Mouse (Mus musculus) gastrocnemius, postnatal 25 days (tissue): ENCODE measurements around the gene Ddx46. TPM values are rescaled to one million over a fixed set of nuclear protein-coding genes. Genes with fewer than 3 reads are reported as not detected.
"Not testable (repeated sequence)": the region's sequence is repeated elsewhere in the genome, so short reads cannot be mapped to it uniquely, and the experiment has no call there.

ENCODE experiments used
- DNase-seq: peaks from one replicate; pipeline ENCODE4 v3.0.0; 2022
- long read RNA-seq, 2 experiments: library from polyadenylated mRNA; stranded (forward); transcript quantifications; one replicate each; pipeline ENCODE4 v2.0.0; 2021
- total RNA-seq, 2 experiments: library from RNA; stranded (reverse); gene quantifications; 1 replicate in 1 of 2; 2 replicates in 1 of 2; pipeline ENCODE4 v1.2.3; 2021

Gene Ddx46
- 10 to 100 TPM; 17.1 to 18.5 TPM for total RNA-seq
- long read RNA-seq, experiment 1, full-length matches to known transcripts, result 1 of 1 reads
- long read RNA-seq, experiment 1, partial matches to known transcripts, result 0 of 1 reads
- long read RNA-seq, experiment 1, other reads (novel, unspliced or antisense), result 0 of 1 reads
- long read RNA-seq, experiment 2, full-length matches to known transcripts, result 7 of 12 reads
- long read RNA-seq, experiment 2, partial matches to known transcripts, result 3 of 12 reads
- long read RNA-seq, experiment 2, other reads (novel, unspliced or antisense), result 2 of 12 reads

DNA sequence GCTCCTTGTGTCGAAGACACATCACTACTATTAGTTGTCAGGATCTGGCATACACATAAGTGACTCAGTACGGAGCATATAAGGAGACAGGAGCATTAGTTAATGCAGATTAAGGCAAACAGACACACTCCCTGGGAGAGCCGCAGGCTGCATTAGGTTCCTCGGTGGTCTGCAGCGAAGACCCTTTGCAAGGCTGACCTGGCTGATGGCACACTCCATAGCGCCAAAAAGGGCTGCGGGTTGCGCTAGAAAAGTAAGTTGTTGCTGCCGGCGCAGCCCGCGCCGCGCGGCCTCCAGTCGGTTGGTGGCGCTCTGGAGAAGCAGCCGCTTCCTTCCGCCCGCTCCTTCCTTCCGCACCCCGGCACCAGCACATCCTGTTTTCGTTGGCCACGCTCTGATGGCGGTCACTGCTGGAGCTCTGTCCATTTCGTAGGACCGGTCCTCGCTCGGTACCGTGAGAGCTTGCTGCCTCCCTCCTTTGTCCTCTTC lies at the start of gene Ddx46:
TSS of gene Ddx46 (plus strand) at position 389 of the 489 bp plus-strand sequence.
- DNase-seq, result peak; percentile 86

DNA sequence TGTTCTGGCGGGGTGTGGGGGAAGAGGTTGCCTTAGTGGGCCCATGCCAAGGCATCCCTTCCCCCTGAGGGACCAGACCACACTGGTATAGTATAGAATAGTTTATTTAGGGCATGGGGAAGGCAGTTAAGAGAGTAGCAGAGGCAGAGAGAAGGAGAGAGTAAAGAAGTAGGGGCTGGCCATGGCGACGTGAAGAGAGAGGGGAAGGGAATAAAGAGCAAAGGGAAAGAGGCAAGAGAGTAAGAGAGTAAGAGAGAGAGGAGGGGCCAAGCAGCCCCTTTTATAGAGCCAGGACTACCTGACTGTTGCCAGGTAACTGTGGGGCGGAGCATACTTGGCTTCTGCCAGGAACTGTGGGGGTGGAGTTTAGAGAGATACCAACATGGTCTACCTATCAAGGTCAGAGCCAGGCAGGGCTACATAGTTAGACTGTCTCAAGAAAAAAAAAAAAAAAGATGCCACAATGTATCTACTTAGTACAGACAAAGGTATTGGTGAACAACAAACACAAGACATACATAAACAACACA lies 42.8 kb upstream of the Ddx46 start:
- DNase-seq, result no peak

DNA sequence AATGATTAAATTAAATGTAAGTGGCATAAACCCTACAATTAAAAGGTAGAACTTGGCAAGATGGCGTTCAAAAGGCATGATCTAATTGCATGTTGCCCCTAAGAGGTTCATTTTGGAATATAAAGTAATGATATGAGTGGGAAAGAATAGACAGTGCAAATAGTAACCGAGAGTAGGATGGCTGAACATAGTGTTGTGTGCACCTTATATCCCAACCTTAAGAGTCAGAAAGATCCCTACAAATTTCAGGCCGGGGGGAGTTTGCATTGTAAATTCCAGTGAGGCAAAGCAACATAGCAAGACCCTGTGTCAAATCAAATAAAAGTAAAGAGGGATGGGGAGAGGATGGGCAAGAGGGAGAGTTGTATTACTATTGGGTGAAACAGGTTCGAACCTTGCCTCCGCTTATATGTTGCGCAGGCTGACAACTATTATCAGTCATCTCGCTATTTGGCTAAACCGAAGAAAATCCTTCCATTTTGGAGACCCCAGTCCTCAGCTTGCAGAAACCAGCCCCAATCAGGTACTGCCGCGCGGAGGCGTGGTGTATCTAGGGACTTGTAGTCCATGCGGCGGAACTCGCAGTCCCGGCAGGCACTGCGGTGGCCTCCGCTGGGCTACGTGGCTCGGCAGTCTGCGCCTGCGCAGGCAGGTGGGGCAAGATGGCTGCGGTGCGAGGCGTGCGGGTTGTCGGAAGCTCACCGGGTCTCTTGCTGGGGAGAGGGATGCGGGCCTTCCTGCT lies 42.1 kb upstream of the Ddx46 start:
- peak; percentile 95 for DNase-seq

DNA sequence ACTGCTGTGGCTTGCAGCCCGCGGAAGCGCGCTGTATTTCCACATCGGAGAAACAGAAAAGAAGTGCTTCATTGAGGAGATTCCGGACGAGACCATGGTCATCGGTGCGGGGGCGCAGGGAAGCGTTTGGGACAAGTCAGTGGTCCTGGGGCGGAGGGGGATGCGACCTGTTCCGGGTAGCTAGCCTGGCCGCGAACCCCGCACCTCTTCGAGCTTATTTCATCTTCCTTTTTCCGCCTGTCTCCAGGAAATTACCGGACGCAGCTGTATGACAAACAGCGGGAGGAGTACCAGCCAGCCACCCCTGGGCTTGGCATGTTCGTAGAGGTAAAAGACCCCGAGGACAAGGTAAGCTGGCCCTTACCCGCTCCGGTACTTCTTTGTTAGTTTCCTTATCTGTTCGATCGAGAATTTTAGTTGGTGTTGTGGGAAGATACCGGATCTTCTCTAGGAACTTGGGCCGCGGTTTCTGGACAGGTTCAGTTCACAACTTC lies 41.5 kb upstream of the Ddx46 start:
- DNase-seq, result no peak

DNA sequence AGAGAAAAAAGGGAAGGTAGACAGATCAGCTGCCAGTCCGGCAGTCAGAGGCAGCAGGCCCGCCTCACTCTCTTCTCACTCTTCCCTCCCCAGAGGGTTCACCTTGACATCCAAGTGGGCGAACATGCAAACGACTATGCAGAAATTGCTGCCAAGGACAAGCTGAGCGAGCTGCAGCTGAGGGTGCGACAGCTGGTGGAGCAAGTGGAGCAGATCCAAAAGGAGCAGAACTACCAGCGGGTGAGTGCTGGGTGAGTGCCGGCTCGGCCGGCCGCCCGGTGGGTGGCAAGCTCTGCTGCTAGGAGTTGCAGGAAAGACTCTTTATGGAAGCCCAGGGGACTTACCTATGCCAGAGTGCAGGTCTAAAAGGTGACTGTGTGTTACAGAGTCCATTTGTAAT lies 39.5 kb upstream of the Ddx46 start:
- DNase-seq, result peak; percentile 77

DNA sequence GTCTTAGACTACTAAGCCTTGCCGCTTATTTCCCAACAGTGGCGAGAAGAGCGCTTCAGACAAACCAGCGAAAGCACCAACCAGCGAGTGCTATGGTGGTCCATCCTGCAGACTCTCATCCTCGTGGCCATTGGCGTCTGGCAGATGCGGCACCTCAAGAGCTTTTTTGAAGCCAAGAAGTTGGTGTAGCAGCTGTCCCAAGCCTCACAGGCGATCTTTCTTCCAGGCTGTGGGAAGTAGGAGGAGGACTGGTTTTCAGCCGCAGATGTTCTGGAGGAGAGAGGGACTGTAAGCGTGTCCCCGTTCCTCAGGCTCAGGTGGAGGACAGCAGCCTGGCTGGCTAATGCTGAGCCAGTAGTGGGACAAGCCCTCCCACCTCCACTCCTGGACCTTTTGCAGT lies 38.0 kb upstream of the Ddx46 start:
- no peak for DNase-seq

DNA sequence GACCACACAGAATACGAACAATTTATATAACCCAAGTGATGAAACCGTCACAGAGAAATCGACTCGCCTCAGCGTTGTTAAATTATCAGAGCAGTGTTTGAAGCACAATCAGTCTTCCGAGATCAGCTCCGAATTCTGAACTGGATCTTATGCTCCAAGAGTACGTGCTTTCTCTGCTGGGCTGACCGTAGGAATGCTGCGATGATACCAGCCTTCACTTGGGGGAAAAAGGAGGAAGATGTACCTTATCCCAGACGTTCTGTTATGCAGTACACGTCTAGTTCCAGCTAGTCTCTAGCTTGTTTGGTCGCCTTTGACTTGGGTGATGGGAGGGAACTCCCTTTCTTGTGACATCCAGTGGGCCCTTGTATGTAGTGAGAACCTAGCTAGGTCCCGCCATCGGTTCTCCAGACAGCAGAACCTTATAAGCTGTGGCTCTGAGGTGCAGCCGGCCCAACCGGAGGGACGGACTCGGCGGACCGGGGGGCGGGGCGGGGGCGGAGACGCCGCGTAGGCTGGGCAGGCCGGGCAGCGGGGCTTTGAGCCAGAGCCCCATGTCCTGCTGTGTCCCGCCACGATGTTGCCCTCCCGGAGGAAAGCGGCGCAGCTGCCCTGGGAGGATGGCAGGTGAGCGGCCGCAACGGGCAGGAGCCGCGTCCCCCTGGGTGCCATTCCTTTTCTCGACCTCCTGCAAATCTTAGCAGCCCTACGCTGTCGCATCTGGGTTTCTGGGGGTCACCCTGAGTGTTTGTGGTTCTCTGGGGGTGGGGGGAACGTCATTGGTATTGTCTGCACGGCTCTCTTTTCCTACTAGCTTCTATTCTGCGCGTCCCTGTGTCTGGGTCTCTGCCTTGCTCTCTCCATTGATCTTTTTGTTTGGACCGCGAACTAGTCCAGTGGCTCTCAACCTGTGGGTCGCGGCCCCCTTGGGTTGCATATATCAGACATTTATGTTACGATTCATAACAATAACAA lies 35.0 kb upstream of the Ddx46 start, which contains the start of gene B4galt7:
TSS of gene B4galt7 (plus strand) at position 331 of the 975 bp plus-strand sequence.
- DNase-seq, result peak; percentile 88

DNA sequence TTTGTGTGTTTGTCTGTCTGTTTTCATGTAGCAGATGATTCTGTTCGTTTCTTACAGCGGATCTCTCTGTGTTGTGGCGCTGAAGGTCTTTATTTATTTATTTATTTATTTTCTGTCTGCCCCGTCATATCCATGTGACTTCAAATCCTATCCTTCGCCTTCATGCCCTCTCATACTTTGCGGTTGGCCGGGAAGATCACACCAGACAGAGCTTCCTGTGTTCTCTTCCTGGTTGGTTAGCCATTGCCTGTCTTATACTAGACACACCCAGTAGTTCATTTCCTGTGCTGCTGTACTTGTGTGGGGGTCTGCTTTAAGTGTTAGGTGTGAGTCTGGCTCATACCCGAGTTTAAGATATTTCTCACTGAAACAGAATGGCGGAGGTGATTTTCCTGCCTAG lies 34.2 kb upstream of the Ddx46 start:
- no peak for DNase-seq

DNA sequence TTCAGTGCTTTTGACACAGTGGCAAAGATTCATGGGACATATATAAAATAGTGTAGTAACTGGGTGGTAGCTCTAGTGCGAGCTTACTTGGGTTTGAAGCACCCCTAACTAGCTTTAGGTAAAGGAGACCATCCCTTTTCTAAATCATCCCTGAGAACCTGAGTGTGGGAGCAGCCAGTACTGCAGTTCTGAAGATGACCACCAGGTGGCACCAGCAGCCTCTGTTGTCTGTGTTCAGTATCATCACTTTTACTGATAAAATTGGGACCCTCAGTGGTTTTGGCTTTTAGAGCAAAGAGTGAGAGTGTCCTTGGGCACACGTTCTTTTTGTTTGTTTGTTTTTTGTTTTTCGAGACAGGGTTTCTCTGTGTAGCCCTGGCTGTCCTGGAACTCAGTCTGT lies 33.2 kb upstream of the Ddx46 start:
- peak; percentile 60 for DNase-seq

DNA sequence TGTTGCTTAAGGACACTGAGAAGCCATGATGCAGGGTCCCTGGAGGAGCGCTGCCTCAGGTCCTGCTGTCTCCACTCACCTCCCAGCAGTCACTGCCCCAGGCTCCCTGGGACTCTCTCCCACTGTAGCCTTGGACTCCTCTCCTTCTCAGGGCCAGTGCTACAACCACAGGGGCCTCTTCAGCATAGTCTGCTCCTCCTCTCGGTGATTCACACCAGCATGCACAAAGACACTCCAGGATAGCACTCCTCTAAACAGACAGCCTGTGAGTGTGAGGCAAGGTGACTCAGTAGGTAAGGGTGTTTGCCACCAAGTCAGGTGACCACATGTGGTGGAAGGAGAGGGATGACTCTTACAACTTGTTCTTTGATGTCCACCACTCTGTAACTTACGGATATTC lies 30.2 kb upstream of the Ddx46 start:
- DNase-seq, result no peak

DNA sequence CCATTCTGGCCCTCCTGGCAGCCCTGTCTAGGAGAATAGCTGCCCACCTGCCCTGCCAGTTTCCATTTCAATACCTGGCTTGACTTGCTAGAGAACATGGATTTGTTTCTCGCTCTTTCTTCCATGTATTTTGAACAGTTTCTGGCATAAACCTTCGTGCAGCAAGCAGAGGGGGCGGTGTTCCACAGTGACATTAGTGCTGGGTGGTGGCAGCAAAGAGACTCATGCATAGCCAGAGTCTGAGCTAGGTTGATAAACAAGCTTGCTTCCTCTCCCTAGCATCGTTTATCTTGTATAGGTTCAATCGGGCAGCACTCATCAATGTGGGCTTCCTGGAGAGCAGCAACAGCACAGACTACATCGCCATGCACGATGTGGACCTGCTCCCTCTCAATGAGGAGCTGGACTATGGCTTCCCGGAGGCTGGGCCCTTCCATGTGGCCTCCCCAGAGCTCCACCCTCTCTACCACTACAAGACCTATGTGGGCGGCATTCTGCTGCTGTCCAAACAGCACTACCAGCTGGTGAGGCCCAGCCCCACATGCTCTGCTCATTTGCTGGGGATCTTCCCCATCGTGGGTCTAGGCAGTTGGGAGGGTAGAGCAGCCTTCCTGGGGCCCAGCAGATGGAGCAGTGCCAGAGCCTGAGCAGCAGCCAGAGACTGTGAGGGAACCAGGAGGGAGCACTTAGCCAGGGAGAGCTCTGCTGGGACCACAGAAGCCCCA lies 27.8 kb upstream of the Ddx46 start:
- no peak for DNase-seq

DNA sequence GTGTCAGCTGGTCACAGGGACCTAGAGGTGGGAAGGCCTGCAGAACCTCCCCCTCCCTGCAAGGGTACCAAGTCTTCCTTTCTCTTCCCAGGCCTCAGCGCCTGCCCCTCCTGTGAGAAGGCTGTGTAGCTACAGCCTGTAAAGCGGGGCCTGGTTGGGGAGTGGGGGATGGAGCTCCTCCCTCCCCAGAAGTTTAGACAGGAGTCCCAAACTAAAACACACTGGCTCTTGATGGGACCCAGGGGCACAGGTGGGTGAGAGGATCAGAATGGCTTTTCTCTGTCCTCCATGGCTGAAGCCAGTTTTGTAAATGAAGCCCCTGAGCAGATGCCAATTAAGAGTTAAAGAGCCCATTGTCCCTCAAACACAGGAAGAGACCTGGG lies 27.2 kb upstream of the Ddx46 start:
- no peak for DNase-seq

DNA sequence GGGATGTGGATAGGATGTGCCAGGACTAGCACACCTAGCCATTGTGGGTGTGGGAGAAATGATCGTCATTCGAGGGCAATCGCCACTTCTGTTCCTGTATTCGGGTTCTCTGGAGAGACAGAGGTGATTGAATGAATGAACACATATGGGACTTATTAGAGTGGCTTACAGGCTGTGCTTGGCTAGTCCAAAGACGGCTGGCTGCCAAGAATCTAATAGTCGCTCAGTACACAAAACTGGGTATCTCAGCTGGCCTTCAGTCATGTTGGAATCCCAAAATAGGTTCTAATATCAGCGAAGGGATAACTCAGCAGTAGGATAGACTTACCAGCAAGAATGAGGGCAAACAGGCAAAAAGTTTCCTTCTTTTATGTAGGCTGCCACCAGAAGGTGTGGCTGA lies 22.8 kb upstream of the Ddx46 start:
- DNase-seq, result no peak

DNA sequence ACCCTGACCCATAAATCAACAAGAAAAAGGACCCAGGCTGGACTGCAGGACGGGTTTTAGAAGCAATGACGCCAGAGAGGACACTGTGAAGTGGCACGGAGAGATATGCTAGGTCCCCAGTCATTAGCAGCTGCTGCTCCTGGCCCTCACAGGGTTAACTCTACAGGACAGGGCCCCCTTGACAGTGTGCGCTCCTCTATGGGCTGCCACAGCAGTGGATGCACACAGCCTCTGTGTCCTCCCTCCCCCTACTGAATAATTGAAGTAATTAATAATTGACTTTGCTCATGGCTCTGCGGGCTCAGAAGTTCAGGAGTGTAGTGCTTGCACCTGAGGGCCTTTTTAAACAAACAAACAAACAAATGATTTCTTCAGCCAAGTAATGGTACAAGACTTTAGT lies 21.4 kb upstream of the Ddx46 start:
- no peak for DNase-seq

DNA sequence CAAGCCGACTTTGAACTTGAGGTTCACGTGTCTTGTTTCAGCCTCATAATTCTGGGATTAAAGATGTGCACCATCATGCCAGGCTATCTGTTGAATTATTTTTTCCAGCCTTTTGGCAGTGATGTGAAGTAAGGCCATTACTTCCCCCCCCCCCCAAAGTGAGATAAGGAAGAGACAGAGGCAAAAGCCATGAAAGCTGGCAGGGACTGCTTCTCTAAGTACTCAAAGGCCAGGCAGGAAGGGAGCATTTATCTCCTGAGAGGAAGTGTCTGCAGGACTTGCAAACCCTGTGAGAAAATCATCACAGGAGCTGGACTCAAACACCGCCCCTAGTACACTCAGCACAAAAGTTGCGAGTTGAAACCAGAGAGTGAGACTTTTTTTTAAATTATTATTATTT lies 15.5 kb upstream of the Ddx46 start:
- DNase-seq, result no peak

DNA sequence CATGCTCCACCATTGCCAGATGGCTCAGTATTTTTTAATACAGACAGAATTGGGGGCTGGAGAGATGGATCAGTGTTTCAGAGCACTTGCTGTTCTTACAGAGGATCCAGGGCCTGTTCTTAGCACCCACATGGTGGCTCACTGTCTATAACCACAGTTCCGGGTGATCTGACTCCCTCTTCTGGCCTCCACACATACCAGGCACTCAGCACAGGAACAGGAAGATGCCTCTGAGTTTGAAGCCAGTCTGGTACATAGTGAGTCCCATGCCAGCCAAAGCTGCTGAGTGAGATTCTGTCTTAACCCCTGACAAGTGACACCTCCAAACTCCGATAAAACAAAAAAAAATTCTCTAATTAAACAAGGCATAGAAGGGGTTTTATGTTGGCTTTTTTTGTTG lies 14.6 kb upstream of the Ddx46 start:
- DNase-seq, result no peak

DNA sequence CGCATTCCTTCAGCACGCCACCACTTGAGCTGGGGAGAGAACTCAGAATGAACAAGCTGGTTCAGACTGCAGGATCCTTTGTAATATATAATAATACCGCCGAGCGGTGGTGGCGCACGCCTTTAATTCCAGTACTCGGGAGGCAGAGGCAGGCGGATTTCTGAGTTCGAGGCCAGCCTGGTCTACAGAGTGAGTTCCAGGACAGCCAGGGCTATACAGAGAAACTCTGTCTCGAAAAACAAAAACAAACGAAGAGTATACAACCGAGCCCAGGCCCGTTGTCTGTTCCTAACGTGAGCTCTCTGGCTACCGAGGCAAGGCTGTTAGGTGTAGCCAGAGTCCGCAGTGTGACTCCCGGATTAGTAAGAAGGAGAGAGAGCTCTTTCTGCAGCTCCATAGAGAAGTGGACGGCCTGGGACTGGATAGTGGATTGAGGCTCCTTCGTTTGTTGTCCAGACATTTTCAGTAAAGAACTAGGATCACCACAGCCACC lies 12.6 kb upstream of the Ddx46 start:
- not testable (repeated sequence) for DNase-seq

DNA sequence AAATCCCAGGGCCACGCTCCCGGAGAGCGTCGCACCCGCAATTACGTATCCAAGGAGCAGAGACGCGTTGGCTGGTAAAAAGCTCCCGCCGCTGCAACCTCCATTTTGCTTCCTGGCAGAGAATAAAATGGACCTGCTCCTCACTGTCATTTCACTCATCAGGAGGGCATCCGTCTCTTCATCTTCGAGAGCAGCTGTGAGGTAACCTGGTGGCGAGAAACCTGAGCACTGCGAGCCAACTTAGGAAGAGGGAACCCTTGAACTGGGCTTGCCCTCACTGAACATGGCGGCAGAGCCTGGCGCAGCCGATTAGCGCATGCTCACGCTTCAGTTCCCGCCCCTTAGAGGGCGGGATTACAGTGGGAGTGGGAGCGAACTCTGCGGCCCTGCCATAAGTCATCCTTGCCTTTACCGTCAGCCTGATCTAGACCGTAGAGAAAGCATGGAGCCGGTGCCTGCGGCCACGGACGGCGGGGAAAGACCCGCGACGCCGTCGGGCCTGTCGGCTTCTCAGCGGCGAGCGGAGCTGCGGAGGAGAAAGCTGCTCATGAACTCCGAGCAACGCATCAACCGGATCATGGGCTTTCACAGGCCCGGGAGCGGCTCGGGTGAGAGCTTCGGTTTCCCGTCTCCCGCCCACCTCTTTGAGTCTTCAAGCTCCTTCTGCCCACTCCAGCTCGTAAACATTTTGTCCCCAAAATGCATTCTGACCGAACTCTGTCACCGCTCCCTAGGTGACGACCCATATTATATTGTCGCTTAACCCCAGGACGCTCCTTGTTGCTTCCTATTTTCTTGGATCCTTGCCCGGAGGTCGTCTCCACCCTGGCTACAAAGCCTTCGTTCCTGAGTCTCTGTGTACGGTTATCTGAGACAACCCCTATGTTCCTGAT lies 11.9 kb upstream of the Ddx46 start, which contains the start of gene Caml:
TSS of gene Caml (plus strand) at position 357 of the 893 bp plus-strand sequence.
- peak; percentile 86 for DNase-seq

DNA sequence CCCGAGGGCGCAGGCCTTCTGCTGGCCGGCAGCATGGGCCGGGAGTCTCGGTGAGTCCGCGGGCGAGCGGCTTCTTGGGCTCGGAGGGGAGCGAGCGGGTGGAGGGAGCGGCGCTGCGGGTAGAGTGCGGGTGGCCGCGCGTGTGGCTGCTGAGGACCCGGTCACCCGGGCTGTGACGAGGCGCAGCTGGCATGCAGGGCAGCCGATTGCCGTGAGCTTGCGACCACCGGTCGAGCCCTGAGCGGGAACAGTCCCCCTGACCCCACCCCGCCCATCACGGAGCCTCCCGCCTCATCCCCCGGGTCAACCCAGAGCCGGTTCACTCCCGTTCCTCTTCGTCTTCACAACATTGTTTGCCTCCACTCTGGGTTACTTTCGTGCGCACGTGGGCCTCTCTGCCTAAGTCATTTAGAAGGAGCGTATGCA lies 332 bp downstream of the Ddx46 start:
- DNase-seq, result no peak
